Mouse (Mus musculus): ENCODE results near the gene Bcl6b.

Gene Bcl6b

GRCm38 (mm10) chr11:70212896-70213295 lies 16.7 kb downstream of the Bcl6b start:
- peak; percentile 63 for DNase-seq (ENCODE audit: low read depth, low spot score)

GRCm38 (mm10) chr11:70212423-70212822 lies 17.2 kb downstream of the Bcl6b start, which contains the start of gene Slc16a11:
Gene Slc16a11, plus strand, starts transcription at chr11:70212752.
- DNase-seq (ENCODE audit: low read depth, low spot score) = no peak

DNA sequence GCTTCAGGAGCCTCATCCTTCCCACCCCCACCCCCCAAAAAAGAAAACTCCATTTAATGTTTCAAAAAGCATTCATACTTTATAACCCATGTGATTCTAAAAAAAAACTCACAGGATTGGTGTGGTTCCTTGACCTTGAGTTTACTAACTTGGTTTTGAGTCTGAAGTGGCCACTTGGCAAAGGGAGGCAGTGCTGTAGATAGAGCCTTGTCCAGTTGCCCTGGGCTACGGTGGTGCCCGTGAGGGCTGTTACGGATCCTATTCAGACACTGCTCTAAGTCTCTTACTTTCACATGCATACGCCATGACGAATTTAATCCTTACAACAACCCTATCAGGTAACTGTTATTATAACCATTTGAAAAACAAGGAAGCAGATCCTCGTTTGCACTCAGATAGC lies 17.6 kb downstream of the Bcl6b start:
- DNase-seq (ENCODE audit: low read depth, low spot score) = no peak

DNA sequence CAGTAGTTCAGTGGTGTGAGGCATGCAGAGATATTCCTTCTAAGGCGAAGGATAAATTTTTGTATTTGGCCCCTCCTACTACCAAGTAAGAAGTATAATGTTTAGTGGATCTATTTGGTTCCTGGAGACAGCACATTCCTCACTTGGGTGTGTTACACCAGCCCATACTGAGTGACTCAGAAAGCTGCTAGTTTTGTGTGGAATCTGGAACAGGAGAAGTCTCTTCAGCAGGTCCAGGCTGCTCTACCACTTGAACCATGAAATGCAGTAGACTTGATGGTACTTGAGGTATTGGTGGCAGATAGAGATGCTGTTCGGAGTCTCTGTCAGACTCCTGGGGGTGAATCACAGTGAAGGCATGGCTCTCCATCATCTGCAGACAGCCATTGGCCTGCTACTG lies 18.9 kb downstream of the Bcl6b start:
- no peak for DNase-seq (ENCODE audit: low read depth, low spot score)

DNA sequence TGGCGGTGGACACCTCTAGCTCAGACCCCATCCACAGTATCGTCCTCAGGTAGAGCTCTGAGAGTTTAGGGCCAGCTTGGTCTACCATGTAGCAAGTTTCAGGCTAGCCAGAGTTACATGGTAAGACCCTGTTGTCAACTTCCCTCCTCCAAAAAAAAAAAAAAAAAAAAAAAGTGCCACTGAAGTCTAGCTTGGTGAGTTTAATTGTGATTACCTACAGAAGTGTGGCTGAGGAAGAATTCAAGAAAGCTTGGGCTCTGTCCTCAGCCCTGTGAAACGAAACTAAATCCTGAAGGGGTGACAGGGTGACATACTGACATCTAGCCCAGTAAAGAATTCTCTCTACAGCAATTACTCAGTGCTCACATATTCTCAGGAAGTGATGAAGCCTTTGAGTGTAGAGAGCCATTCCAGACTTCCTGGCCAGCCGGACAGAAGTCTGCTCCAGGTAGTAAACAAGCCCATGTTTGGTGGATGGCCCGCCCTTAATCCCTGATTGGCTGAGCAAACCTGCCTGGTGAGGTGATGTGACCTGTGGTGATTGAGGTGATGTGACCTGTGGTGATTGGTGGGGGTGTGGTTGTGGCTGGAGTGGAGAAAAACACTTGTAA lies 20.7 kb downstream of the Bcl6b start:
- no peak for DNase-seq (ENCODE audit: low read depth, low spot score)

DNA sequence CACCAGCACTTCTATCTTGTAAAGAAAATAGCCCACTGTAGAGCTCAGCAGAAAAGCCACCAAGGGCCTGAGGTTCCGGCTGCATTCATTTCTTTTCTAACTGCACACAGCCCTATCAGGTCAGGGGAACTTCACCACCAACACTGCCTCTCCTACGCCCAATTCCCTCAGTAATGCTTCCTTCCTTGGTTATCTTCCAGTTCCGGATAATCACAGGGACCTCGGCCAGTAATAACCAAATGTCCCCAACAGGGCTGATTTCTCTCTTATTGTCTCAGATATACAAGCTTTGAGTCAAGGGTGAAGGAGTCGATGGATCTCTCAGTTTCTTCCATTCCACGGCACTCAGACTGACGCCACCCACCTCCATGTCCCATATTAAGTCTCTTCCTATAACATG lies 22.3 kb downstream of the Bcl6b start:
- DNase-seq (ENCODE audit: low read depth, low spot score) = no peak

DNA sequence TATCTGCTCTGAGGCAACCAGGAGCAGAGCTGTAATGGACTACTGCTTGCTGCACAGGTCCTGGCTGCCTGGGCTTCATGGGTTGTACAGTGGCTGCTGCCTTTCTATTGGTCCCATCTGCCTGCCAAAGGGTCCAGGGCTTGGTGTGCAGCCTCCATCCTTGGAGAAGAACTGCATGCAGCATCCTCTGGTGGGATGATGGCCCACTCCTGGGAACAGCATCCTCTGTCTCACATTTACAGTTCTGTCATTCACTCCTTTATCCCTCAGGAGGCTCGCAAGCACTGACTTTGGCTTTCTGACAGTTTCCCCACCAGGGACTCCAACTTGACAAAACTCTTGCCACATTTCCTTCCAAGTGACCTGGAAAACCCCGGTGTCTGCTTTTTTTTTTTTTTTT lies 22.8 kb downstream of the Bcl6b start:
- no peak for DNase-seq (ENCODE audit: low read depth, low spot score)

DNA sequence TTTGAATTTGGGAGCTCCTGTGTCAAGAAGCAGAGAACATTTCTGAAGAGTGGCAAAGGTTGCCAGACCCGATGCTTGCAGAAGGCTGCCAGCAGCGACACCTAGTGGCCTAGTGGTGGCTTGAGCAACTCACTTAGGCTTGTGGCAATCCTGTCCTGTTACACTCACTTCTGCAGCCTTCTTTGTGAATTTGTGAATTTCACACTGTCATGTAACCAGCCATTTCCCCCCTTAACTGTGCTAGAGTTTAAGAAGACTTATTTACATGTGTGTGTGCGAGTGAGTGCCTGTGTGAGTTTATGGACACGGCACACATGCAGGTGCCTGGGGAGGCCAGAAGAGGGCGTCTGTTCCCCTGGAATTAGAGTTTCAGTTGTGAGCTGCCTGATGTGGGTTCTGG lies 27.9 kb downstream of the Bcl6b start:
- peak; percentile 83 for DNase-seq (ENCODE audit: low read depth, low spot score)

- DNase-seq (ENCODE audit: low read depth, low spot score) = no peak
These were observed 29.5 kb downstream of the Bcl6b start for GRCm38 (mm10) chr11:70200036-70200608.

DNA sequence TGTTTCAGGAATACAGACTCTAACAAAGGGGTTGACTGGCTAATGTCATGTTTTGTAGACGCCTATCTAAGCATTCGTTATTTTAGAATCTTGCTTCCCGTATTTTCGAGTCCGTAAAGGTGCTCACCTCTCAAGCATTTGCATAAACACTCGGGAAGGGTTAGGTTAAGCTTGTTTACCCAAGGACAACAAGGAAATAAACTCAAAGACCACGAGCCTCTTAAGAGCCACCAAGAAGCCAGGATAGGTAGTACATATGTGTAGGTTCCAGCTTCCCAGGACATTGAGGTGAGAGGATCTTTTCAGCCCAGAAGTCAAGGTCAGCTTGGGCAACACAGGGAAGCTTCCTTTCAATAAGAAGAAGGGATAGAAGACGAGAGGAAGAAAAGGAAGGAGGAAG lies 30.5 kb downstream of the Bcl6b start:
- no peak for DNase-seq (ENCODE audit: low read depth, low spot score)

- DNase-seq (ENCODE audit: low read depth, low spot score) = no peak
These were observed 31.3 kb downstream of the Bcl6b start for GRCm38 (mm10) chr11:70198332-70198731.

GRCm38 (mm10) chr11:70193354-70194285 lies 36.0 kb downstream of the Bcl6b start:
- DNase-seq (ENCODE audit: low read depth, low spot score) = no peak

DNA sequence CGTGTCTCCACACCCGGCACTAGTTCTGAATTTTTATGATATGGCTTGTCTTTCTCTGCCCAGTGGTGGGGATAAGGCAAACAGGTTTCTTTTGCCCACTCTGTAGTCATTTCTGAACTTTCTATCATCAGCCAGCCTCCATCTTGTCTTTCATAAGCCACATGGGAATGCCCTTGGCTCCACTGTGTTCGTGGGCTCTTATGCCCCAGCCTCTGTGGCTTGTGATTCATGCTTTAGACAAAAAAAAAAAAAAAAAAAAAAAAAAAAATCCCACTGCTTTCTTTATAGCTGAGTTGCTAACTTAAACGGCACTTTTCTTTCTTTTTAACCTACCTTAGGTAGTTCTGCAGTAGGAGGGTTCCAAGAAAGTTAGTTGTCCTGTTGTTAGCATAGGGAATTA lies 37.4 kb downstream of the Bcl6b start:
- no peak for DNase-seq (ENCODE audit: low read depth, low spot score)

- no peak for DNase-seq (ENCODE audit: low read depth, low spot score)
These were observed 38.4 kb downstream of the Bcl6b start for GRCm38 (mm10) chr11:70191188-70191587.

- DNase-seq (ENCODE audit: low read depth, low spot score) = no peak
These were observed 40.1 kb downstream of the Bcl6b start for GRCm38 (mm10) chr11:70189319-70190134.

DNA sequence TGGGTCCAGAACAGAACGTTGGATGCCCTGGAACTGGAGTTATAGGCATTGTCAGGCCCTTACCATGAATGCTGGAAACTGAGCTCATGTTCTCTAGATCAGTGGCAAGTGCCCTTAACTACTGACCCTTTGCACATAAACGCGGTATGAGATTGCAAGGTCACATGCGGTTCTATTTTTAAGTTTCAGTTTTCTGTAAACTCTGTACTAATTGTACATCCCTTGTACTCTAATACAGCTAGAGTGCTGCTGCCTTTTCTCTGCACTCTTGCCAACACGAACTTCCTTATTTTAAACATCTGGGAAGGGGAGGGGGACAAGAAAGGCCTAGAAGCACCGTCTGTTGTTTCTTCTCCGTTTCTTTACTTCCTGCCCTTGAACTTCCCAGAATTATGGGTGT lies 44.5 kb downstream of the Bcl6b start:
- DNase-seq (ENCODE audit: low read depth, low spot score) = no peak

GRCm38 (mm10) chr11:70180496-70180895 lies 49.1 kb downstream of the Bcl6b start:
- DNase-seq (ENCODE audit: low read depth, low spot score) = no peak

DNA sequence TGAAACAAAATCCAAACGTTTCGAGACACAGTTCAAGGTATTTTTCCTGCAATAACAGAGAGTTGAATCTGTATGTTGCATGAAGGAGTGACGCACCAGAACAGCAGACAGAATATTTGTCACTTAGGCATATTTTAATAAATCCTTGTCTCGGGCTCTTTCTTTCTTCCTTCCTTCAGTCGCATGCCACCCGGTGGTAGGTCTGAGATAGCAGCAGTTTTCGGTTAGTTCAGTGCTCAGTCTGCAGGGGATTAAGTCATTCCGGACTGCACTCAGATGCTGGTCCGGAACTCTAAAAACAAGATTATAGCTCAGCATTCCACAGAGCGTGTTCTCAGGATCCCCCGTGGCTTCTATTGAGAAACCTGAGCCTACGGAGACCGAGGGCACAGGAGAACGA lies 50.2 kb downstream of the Bcl6b start:
- peak; percentile 31 for DNase-seq (ENCODE audit: low read depth, low spot score)

DNA sequence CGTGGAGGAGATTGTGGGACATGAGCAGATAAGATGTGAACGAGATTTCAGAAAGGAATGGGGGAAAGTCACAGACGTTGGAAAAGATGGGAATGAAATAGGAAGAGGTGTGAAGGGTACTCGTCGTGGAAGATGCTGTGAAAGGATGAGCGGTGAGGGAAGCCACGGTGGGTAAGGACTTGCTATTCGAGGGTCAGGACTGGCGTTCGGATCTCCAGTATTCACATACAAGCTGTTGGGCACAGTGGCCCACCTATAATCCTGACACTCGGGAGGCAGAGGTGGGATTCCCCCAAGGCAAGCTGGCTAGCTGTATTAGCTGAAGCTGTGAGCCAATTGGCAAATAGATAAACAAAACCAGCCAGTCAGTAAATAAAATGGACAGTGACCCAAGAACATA lies 50.8 kb downstream of the Bcl6b start:
- no peak for DNase-seq (ENCODE audit: low read depth, low spot score)

DNA sequence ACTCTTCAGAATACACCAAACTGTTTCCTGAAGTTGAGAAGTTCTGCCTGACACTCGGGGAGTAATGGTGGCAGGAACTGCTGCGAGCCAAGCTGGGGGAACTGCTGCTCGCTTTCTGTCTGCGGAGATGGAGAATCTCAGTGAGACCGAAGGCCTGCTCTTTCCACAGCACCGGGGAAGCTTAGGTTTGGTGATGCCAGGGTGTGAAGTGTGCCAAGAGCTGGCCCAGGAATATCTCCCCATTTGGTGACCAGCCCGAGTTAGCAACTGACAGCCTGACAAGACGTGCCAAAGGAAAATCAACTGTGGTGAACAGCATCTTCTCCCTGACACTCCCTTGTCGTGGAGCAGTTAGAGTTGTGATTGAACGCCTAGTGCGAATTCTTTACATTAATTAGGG lies 51.3 kb downstream of the Bcl6b start:
- no peak for DNase-seq (ENCODE audit: low read depth, low spot score)

GRCm38 (mm10) chr11:70177647-70178046 lies 52.0 kb downstream of the Bcl6b start:
- no peak for DNase-seq (ENCODE audit: low read depth, low spot score)

DNA sequence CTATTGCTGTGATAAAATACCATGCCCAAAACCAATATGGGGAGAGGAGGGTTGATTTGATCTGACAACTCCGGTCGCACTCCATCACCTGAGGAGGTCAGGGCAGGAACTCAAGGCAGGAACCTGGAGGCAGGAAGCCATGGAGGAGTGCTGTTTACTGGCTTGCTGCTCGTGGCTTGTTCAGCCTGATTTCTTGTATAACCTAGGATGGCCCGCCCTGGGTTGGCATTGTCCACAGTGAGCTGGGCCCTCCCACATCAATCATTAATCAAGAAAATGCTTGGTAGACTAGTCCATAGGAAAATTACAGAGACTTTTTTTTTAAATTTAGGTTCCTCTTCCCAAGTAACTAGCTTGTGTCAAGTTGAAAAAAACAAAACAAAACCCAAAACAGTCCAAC lies 55.1 kb downstream of the Bcl6b start:
- no peak for DNase-seq (ENCODE audit: low read depth, low spot score)

Measured in forelimb bud, embryonic 11.5 days (tissue).